12 mouse cellular contexts compared by ENCODE assay signal in the genomic region with DNA sequence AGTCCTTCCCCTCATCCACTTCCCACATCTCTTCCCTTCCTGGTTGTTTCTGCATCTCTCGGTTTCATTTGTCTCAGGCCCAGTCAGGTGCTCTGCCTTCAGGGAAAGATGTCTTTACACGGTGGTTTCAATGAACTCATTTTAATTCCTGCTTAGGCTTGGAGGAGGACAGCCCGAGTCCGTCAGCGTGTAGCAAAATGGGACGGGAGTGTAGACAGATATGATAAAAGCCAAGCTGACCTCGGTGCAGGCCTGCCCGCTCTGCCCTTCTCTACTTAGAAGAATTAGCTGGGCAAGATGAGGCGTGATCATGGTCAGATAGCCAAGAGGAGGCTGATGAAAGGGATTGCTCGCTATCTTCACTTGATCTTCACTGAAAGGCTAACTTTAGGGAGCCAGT. TPM values are rescaled to one million over a fixed set of nuclear protein-coding genes. Genes with fewer than 3 reads are reported as not detected.
DNase-seq lines count a peak whose midpoint lies in the region; ATAC-seq lines count a peak whose summit lies in the region.
"Had no signal": no experiment of that assay in that cellular context is flagged by ENCODE, and none has a peak within 500 bp of the region (broad histone marks: within the 10 kb centered on the region; RNA-seq: fewer than 3 reads in every experiment).

No protein-coding gene starts in this region.

- H3K4me1 ChIP-seq in heart, embryonic 12.5 days (replicated peaks) = peaks cover 42% of the 10 kb centered on the region
- H3K4me1 ChIP-seq in hindbrain, embryonic 11.5 days (replicated peaks; ENCODE audit: control insufficient read depth, insufficient read depth, low read length) = 0 out of 2 replicates have a peak, but pooled peaks cover 5% of the 10 kb centered on the region
- peaks cover 64% of the 10 kb centered on the region for H3K4me1 ChIP-seq in neural tube, embryonic 13.5 days (replicated peaks)
- H3K4me1 ChIP-seq in liver, embryonic 12.5 days = no peaks in the 10 kb centered on the region

- H3K9me3 ChIP-seq in heart, embryonic 12.5 days (replicated peaks) = no peaks in the 10 kb centered on the region
- no peaks in the 10 kb centered on the region for H3K9me3 ChIP-seq in hindbrain, embryonic 11.5 days (ENCODE audit: control insufficient read depth, low read length)
- no peaks in the 10 kb centered on the region for H3K9me3 ChIP-seq in neural tube, embryonic 13.5 days
- no peaks in the 10 kb centered on the region for H3K9me3 ChIP-seq in liver, embryonic 12.5 days (replicated peaks)

- DNase-seq in heart, postnatal 14 days = no peak
- peak; percentile 61 for DNase-seq in ovary, adult 18-20 months (ENCODE audit: low spot score)
- no peak for DNase-seq in ovary, postnatal 10 days (ENCODE audit: low spot score)
- no peak for DNase-seq in hindbrain, embryonic 11.5 days (ENCODE audit: low spot score)
- DNase-seq: embryo, embryonic 11 days; kidney, adult 8-10 months; lung, adult 18-20 months had no signal

- H3K4me2 ChIP-seq in heart, embryonic 12.5 days = peak overlapping the region; percentile 65
- no peak overlapping the region for H3K4me2 ChIP-seq in hindbrain, embryonic 11.5 days (replicated peaks; ENCODE audit: low read depth, low read length)
- 0 out of 2 replicates have a peak overlapping the region, but pooled peaks have one; percentile 14 for H3K4me2 ChIP-seq in neural tube, embryonic 13.5 days
- H3K4me2 ChIP-seq in liver, embryonic 12.5 days = no peak overlapping the region

- peak overlapping the region; percentile 45 for H3K27ac ChIP-seq in heart, embryonic 12.5 days (ENCODE audit: poor library complexity, severe bottlenecking)
- 0 out of 2 replicates have a peak overlapping the region, but pooled peaks have one; percentile 54 for H3K27ac ChIP-seq in hindbrain, embryonic 11.5 days (ENCODE audit: low read depth, low read length)
- H3K27ac ChIP-seq in neural tube, embryonic 13.5 days (replicated peaks) = peak overlapping the region; percentile 66
- H3K27ac ChIP-seq in liver, embryonic 12.5 days = no peak overlapping the region
- H3K27ac ChIP-seq: stomach, postnatal 0 days had no signal

- H3K4me3 ChIP-seq in heart, embryonic 12.5 days = peak overlapping the region; percentile 32; the same call in 1 of the 2 replicates
- no peak overlapping the region for H3K4me3 ChIP-seq in hindbrain, embryonic 11.5 days (ENCODE audit: low read depth, low read length)
- no peak overlapping the region for H3K4me3 ChIP-seq in neural tube, embryonic 13.5 days
- no peak overlapping the region for H3K4me3 ChIP-seq in liver, embryonic 12.5 days
- H3K4me3 ChIP-seq: megakaryocyte, embryonic 14.5 days had no signal

- H3K36me3 ChIP-seq in heart, embryonic 12.5 days = no peaks in the 10 kb centered on the region
- no peaks in the 10 kb centered on the region for H3K36me3 ChIP-seq in hindbrain, embryonic 11.5 days (ENCODE audit: control insufficient read depth, insufficient read depth, low read length)
- H3K36me3 ChIP-seq in neural tube, embryonic 13.5 days = no peaks in the 10 kb centered on the region
- no peaks in the 10 kb centered on the region for H3K36me3 ChIP-seq in liver, embryonic 12.5 days

- intact Hi-C loops in heart, postnatal 14 days (cut with DNase I) = no loop called here

- H3K9ac ChIP-seq in heart, embryonic 12.5 days = peak overlapping the region; percentile 1; the same call in 1 of the 2 replicates
- no peak overlapping the region for H3K9ac ChIP-seq in hindbrain, embryonic 11.5 days (ENCODE audit: low read depth, low read length)
- H3K9ac ChIP-seq in neural tube, embryonic 13.5 days = 0 out of 2 replicates have a peak overlapping the region, but pooled peaks have one; percentile 41
- H3K9ac ChIP-seq in liver, embryonic 12.5 days = no peak overlapping the region

- ATAC-seq in heart, embryonic 12.5 days (ENCODE audit: insufficient number of reproducible peaks, low FRiP score) = 0 out of 2 replicates have a peak, but pooled peaks have one; percentile 25
- ATAC-seq in hindbrain, embryonic 11.5 days (ENCODE audit: low FRiP score) = no peak
- ATAC-seq in neural tube, embryonic 13.5 days (ENCODE audit: low read depth) = no peak
- no peak for ATAC-seq in liver, embryonic 12.5 days

- no peaks in the 10 kb centered on the region for H3K27me3 ChIP-seq in heart, embryonic 12.5 days (replicated peaks)
- H3K27me3 ChIP-seq in hindbrain, embryonic 11.5 days (ENCODE audit: control insufficient read depth, insufficient read depth, low read length) = no peaks in the 10 kb centered on the region
- H3K27me3 ChIP-seq in neural tube, embryonic 13.5 days = no peaks in the 10 kb centered on the region
- H3K27me3 ChIP-seq in liver, embryonic 12.5 days (replicated peaks) = 0 out of 2 replicates have a peak, but pooled peaks cover 5% of the 10 kb centered on the region

- WGBS in heart, embryonic 12.5 days = 21% methylated on average over 10 of the region's 10 CpGs
- 73% methylated on average over 10 of the region's 10 CpGs for WGBS in hindbrain, embryonic 11.5 days
- WGBS in neural tube, embryonic 13.5 days = 60% methylated on average over 10 of the region's 10 CpGs
- WGBS in liver, embryonic 12.5 days (ENCODE audit: insufficient replicate concordance) = 60% methylated on average over 10 of the region's 10 CpGs

RNA-seq across cellular contexts. Expression of gene Tmem178, which starts 26.3 kb away (rescaled TPM):
- polyA plus RNA-seq in heart, embryonic 12.5 days (2016; fragmentation: Nextera tagmentation; extraction: Ambion mirVana) = 8.5 and 8.7 TPM in 2 replicates
- 1 to 10 TPM in 1 of 2 experiments, under 1 TPM in 1; 0.78 to 1.6 TPM for total RNA-seq in heart, postnatal 14 days (2021)
- 17.0 and 19.8 TPM in 2 replicates for polyA plus RNA-seq in hindbrain, embryonic 11.5 days (2014; fragmentation: Nextera tagmentation; extraction: Ambion mirVana)
- polyA plus RNA-seq in neural tube, embryonic 13.5 days (2015; fragmentation: Nextera tagmentation; extraction: Ambion mirVana) = 36.5 and 41.6 TPM in 2 replicates
- 0.82 and 0.84 TPM in 2 replicates for polyA plus RNA-seq in liver, embryonic 12.5 days (2016; fragmentation: Nextera tagmentation; extraction: Ambion mirVana)

Comparison
In these comparisons a context has a peak if more than half of its experiments do, and no peak if none do; other contexts are left out.
1. H3K4me2 ChIP-seq: peak in heart, embryonic 12.5 days (single experiment) and neural tube, embryonic 13.5 days (single experiment); none in hindbrain, embryonic 11.5 days (single experiment) and liver, embryonic 12.5 days (single experiment).
2. H3K9ac ChIP-seq: peak in heart, embryonic 12.5 days (single experiment) and neural tube, embryonic 13.5 days (single experiment); none in hindbrain, embryonic 11.5 days (single experiment) and liver, embryonic 12.5 days (single experiment).